Mouse (Mus musculus) bone marrow macrophage, adult 2 months (primary cell): ENCODE results near the gene Gm10803. TPM values are rescaled to one million over a fixed set of nuclear protein-coding genes. Genes with fewer than 3 reads are reported as not detected.
"Not testable (repeated sequence)": the region's sequence is repeated elsewhere in the genome, so short reads cannot be mapped to it uniquely, and the experiment has no call there.

Experiments
- H3K27ac ChIP-seq: 2 replicates; pipeline ENCODE4 v1.5.1; 2012; ENCODE audit warnings: low read depth, low read length; ENCODE audit not compliant: insufficient read depth
- H3K4me1 ChIP-seq: 2 replicates; pipeline ENCODE4 v1.6.1; 2012; ENCODE audit warnings: low read length; ENCODE audit not compliant: control insufficient read depth, insufficient read depth
- H3K4me3 ChIP-seq: 2 replicates; pipeline ENCODE4 v1.5.1; 2012; ENCODE audit warnings: mild to moderate bottlenecking, low read length, moderate library complexity; ENCODE audit not compliant: insufficient read depth
- CTCF ChIP-seq: IDR thresholded peaks from 2 replicates; pipeline ENCODE4 v1.5.1; 2012; ENCODE audit warnings: low read depth, mild to moderate bottlenecking, low read length, moderate library complexity
- POLR2A ChIP-seq: IDR thresholded peaks from 2 replicates; pipeline ENCODE4 v1.6.1; 2012; ENCODE audit warnings: mild to moderate bottlenecking, low read depth, low read length, borderline replicate concordance
- polyA plus RNA-seq: library from polyadenylated mRNA; stranded (reverse); fragments of >200 nt; gene quantifications from 2 replicates; pipeline ENCODE4 v1.2.4, GENCODE M21; 2012; ENCODE audit not compliant: missing spikeins, insufficient read depth, insufficient read length

Gm10803 gene
- not detected in 2 replicates for polyA plus RNA-seq

DNA sequence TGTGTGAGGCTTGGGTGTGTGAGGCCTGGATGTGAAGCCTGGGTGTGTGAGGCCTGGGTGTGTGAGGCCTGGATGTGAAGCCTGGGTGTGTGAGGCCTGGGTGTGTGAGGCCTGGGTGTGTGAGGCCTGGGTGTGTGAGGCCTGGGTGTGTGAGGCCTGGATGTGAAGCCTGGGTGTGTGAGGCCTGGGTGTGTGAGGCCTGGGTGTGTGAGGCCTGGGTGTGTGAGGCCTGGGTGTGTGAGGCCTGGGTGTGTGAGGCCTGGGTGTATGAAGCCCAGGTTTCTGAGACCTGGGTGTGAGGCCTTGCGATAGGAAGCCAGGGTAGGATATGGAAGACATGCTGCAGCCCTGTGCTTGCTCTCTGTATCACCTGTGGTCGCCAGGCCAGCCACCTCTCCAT is at the start of gene Gm10803:
Gene Gm10803, plus strand, starts transcription at position 301 of the 400 bp plus-strand sequence.
- not testable (repeated sequence) for H3K4me1 ChIP-seq, H3K4me3 ChIP-seq, H3K27ac ChIP-seq

DNA sequence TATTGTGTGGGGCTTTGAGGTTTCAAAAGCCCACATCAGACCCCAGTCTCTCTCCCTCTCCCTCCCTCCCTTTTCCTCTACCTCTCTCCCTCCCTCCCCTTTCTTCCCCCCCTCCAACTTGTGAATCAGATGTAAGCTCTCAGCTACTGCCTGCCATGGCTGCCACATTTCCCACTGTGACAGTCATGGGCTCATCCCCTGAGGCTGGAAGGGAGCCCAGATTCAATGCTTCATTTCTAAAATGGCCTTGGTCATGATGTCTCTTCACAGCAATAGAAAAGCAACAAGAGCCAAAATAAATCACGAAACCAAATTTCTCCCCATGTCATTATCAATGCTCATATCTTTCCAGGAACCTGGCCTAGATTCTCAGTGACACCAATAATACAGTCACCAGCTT is 49.5 kb upstream of the Gm10803 start:
- no peak overlapping the region for H3K27ac ChIP-seq
- no peak overlapping the region for H3K4me3 ChIP-seq
- no peak for TF ChIP-seq POLR2A
- TF ChIP-seq CTCF: no peak
- no peaks in the 10 kb centered on the region for H3K4me1 ChIP-seq

DNA sequence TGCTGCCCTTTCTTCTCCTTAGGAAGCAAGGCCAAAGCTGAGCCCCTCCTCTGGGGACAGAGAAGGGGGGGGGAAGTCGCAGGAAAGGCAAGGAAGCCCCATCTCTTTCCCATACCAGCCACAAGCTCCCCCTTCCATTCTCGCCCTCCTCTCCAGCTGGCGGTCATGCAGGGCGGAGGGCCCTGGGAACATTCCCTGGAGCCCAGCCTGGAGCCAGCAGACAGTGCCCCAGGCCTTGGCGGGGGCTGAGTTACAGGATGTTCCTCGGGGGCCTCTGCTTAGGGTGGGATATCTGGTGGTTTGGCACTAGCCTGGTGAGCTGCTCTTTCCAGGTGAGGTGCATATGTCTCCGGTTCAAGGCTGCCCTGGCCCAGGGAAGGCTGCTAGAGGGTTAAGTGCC is 48.2 kb upstream of the Gm10803 start:
- Histone ChIP-seq H3K4me3 (no peak overlapping the region), H3K27ac (no peak overlapping the region), H3K4me1 (no peaks in the 10 kb centered on the region)
- TF ChIP-seq POLR2A: no peak
- no peak for TF ChIP-seq CTCF

DNA sequence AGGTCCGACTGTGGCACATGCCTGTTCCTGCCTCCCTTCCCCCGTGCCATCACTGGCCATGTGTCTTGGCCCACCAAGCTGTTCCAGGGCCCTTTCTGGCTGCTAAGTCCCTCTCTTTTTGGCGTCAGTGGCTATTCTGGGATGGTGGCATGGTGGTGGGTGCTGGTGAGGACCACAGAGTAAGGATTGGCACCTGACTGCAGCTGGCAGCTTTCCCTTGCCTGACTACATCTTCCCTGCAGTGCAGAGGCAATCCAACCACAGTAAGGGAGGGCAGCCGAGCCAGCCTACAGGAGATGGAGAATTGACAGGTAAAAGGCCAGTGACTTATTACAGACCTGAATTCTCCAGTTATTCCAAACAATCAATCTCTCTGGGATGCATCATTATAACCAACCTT is 45.1 kb upstream of the Gm10803 start:
- no peaks in the 10 kb centered on the region for H3K4me1 ChIP-seq
- TF ChIP-seq CTCF (no peak), POLR2A (no peak)
- no peak overlapping the region for H3K4me3 ChIP-seq
- no peak overlapping the region for H3K27ac ChIP-seq

DNA sequence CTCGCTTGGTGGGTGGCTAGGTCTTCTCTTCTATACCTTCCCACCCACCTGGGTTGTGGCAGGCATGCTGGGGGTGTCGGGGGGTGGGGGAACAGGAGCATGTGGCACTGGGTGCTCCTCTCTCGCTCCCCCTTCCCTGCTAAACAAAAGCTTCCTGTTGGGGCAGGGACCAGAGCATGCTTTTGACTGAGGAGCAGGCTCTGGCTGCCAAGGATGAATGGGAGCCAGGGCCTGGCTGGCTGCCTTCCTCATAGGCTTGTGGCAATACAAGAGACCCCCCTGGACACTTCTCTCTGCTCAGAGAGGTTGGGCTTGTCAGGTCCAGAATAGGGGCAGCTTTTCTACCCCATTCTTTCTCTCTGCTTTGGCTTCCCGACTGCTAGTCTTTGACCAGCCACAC is 39.3 kb upstream of the Gm10803 start:
- no peak for TF ChIP-seq POLR2A
- no peak for TF ChIP-seq CTCF
- Histone ChIP-seq H3K27ac (no peak overlapping the region), H3K4me1 (no peaks in the 10 kb centered on the region; the same call in 1 of the 2 replicates), H3K4me3 (no peak overlapping the region)

DNA sequence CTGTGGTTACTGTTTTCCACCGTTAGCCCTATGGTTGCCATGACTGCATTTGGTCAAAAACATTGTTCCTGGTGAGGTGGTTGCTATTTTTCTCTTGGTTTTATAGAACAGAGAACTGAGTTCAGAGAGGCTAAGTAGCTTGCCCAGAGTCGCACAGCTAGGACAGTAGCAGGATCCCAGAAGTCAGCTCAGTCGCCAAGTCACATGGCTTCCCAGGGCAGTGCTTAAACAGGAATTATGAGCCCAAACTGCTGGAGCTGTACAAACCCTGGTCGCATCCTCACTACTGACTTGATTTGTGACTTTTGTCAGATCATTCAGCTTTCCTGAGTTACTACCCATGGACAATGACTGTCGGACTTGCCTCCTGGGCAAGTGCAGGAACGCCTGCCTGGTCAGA is 38.8 kb upstream of the Gm10803 start:
- no peak for TF ChIP-seq POLR2A
- no peak for TF ChIP-seq CTCF
- Histone ChIP-seq H3K27ac (no peak overlapping the region), H3K4me3 (no peak overlapping the region), H3K4me1 (no peaks in the 10 kb centered on the region; the same call in 1 of the 2 replicates)

DNA sequence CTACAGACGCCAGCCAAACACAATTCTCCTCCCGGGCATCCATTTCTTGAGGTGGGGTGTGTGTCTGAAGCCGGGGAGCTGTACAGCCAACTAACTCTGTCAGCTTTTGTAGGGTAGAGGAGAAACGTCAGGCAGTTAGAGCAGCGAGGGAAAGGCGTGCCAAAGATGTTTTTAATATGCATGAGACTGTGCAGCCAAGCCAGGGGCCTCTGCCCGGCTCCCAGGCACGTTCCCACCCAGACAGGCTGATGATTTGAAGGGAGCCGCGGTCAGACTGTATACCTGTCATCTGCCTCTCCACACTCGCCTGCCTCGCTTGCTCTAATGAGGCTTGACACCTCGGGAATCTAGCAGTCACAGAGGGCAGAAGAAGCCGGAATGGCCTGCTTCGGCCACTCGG is 38.4 kb upstream of the Gm10803 start:
- Histone ChIP-seq H3K4me3 (no peak overlapping the region), H3K27ac (no peak overlapping the region), H3K4me1 (no peaks in the 10 kb centered on the region; the same call in 1 of the 2 replicates)
- TF ChIP-seq CTCF: no peak
- no peak for TF ChIP-seq POLR2A

DNA sequence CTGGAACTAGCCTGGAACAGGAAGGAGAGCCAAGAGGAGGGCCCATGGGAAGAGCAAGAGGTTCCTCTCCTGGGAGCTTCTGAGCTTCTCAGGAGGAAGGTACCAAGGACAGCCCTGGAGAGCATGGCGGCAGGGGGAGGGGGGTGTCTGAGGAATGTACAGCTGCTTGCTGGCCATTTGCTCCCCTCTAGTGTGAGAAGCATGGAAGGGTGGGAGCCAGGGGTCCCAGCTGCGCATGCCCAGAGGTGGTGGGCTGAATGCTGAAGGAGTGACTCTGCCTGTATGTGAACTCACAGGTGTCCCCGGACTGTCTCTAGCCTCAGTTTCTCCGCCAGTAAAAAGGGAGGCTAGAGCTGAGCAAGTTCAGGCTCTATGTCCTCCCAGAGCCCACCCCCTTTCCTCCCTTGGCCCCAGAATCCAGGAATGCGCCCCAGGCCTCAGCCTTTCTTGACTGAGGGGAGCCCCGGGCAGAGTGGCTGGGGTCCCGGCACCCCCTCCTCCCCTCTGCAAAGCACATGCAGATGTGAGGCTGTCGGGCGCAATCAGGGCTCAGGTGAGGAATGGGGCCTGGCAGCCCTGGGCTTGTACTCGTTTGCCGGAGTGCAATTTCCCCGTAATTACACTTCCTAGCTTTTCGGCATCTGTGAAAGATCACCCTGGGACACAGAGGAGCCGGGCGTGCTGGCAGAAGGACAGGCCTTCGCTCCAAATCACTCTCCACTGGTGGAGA is 35.2 kb upstream of the Gm10803 start:
- Histone ChIP-seq H3K4me1 (no peaks in the 10 kb centered on the region; the same call in 1 of the 2 replicates), H3K27ac (no peak overlapping the region), H3K4me3 (no peak overlapping the region)
- TF ChIP-seq CTCF (no peak), POLR2A (no peak)

DNA sequence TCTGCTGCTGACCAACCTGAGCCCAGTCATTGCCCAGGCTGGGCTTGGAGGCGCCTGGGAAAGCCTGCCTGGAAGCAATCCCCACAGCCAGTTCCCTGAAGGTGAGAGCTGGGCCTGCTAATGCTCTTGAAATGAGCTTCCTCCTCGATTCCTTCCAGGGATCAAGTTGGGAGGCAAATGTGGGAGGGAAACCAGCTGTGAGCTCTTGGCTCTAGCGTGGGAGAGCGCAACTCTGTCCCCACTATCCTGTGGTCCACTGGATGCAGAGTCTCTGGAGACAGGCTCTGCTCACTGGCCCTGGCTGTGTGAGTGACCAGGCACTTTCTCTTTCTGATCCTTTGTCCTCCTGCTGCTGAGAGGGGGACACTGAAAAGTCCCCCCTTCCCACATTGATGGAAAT is 30.8 kb upstream of the Gm10803 start:
- no peak for TF ChIP-seq POLR2A
- TF ChIP-seq CTCF: no peak
- H3K4me3 ChIP-seq: no peak overlapping the region
- H3K27ac ChIP-seq: no peak overlapping the region
- H3K4me1 ChIP-seq: no peaks in the 10 kb centered on the region

DNA sequence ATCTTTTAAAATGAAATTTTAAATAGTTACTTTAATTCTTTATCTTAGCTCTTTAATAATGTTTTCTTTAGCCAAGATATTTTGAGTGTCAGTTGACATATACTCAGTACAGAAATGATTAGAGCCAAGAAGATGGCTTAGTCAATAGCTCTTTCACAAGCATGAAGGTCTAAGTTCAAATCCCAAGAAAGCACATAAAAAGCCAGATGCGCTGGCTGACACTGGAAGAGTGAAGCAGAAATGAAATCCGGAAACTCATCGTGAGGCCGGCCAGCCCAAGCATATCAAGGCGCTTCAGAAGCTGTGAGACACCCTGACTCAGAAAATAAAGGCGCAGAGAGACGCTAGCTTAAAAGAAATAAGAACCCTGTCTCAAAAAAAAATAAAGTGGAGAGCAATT is 26.5 kb upstream of the Gm10803 start:
- TF ChIP-seq POLR2A (no peak), CTCF (no peak)
- H3K4me1 ChIP-seq: no peaks in the 10 kb centered on the region
- no peak overlapping the region for H3K27ac ChIP-seq
- H3K4me3 ChIP-seq: no peak overlapping the region

DNA sequence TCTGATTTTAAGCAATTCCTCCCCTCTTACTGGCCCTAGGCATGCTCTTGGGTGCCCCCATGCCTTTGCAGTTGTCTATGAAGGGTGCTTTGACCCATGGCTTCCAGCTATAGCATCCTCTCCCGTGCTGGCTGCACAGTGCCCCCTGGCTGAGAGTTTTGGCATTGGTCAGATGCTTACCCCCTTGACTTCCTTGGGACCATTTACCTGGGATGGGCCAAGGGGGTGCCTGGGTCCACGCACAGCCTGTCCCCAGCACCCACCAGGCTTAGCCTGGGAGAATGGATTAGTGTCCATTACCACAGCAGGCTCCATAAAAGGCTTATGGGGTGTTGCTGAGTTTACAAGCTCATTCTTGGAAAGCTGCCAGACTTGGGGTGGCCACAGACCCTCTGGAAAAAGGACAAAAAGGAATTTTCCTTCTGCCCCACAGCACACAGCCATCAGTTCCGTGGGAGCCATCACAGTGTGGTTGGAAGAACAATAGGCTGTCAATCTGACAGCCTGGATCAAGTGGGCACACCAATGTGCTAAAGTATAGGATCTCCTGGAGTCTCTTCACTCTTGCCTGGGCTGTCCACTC is 22.9 kb upstream of the Gm10803 start:
- TF ChIP-seq CTCF (peak; percentile 28; the same call in 1 of the 2 replicates), POLR2A (no peak)

More for the DNA sequence above, 22.9 kb upstream of the Gm10803 start:
- H3K4me3 ChIP-seq: no peak overlapping the region
- no peak overlapping the region for H3K27ac ChIP-seq
- no peaks in the 10 kb centered on the region for H3K4me1 ChIP-seq
